Mouse (Mus musculus): ENCODE results near the gene Gm266. TPM values are rescaled to one million over a fixed set of nuclear protein-coding genes. Genes with fewer than 3 reads are reported as not detected.

The Gm266 gene
- polyA plus RNA-seq, 1 experiment = not detected

DNA sequence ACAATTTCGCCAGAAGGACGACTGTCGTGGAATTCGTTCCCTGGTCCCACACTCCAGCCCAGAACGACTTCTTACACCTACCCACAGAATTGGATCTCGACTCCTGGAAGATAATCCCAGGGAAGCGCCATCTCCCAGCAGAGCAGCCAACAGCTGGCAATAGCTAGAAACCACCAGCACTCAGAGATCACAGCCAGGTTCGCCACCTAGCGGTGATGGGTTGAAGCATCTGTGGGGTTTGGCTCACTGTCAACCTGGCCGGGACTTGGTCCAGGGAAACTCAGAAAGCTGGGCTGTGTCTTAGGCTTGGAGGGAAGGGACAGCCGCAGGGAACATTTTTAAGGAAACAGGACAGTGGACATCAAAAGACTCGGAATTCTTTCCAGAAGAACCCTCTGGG lies 19.3 kb upstream of the Gm266 start:
- Histone ChIP-seq H3K4me3 (ENCODE audit: insufficient read depth, low read length) (no peak overlapping the region), H3K27ac (ENCODE audit: insufficient read depth, low read depth, low read length) (no peak overlapping the region), H3K4me1 (ENCODE audit: control insufficient read depth, insufficient read depth, low read length) (peaks cover 6% of the 10 kb centered on the region)
- TF ChIP-seq POLR2A (IDR thresholded peaks at IDR 0.05; ENCODE audit: borderline replicate concordance, low read depth, low read length) = no peak
- peak; percentile 70 for TF ChIP-seq CTCF (IDR thresholded peaks at IDR 0.05; ENCODE audit: low read depth, low read length)

DNA sequence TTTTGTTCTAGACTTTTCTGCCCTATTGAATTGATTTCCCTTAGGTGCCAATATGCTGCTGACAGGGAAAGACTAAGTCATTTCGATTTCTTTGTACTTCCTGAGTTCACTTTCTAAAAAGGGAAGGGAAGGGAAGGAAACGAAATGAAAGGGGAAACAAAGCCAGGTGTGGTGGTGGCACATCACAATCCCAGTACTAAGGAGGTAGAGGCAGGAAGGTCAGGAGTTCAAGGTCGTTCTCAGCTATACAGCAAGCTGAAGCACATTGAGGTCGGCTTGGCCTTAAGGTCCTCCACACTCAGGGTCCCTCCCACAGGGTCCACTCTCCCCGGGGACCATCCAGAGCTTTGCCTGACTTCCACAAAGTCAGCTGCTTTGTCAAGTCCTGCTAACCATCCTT lies 17.9 kb upstream of the Gm266 start:
- no peak for TF ChIP-seq CTCF (IDR thresholded peaks at IDR 0.05; ENCODE audit: low read depth, low read length)
- TF ChIP-seq POLR2A (IDR thresholded peaks at IDR 0.05; ENCODE audit: borderline replicate concordance, low read depth, low read length) = no peak
- peaks cover 6% of the 10 kb centered on the region for H3K4me1 ChIP-seq (ENCODE audit: control insufficient read depth, insufficient read depth, low read length)
- H3K4me3 ChIP-seq (ENCODE audit: insufficient read depth, low read length) = no peak overlapping the region
- no peak overlapping the region for H3K27ac ChIP-seq (ENCODE audit: insufficient read depth, low read depth, low read length)

- no peak for TF ChIP-seq POLR2A (IDR thresholded peaks at IDR 0.05; ENCODE audit: borderline replicate concordance, low read depth, low read length)
- TF ChIP-seq CTCF (IDR thresholded peaks at IDR 0.05; ENCODE audit: low read depth, low read length) = no peak
- Histone ChIP-seq H3K27ac (ENCODE audit: insufficient read depth, low read depth, low read length) (no peak overlapping the region), H3K4me1 (ENCODE audit: control insufficient read depth, insufficient read depth, low read length) (peaks cover 6% of the 10 kb centered on the region), H3K4me3 (ENCODE audit: insufficient read depth, low read length) (no peak overlapping the region)
These were observed 17.5 kb upstream of the Gm266 start for GRCm38 (mm10) chr12:111503063-111503567.

- Histone ChIP-seq H3K4me1 (ENCODE audit: control insufficient read depth, insufficient read depth, low read length) (peaks cover 6% of the 10 kb centered on the region), H3K4me3 (ENCODE audit: insufficient read depth, low read length) (no peak overlapping the region), H3K27ac (ENCODE audit: insufficient read depth, low read depth, low read length) (no peak overlapping the region)
- TF ChIP-seq CTCF (IDR thresholded peaks at IDR 0.05; ENCODE audit: low read depth, low read length) = no peak
- no peak for TF ChIP-seq POLR2A (IDR thresholded peaks at IDR 0.05; ENCODE audit: borderline replicate concordance, low read depth, low read length)
These were observed 15.1 kb upstream of the Gm266 start for GRCm38 (mm10) chr12:111500725-111501124.

GRCm38 (mm10) chr12:111499617-111500016 lies 14.0 kb upstream of the Gm266 start:
- H3K4me3 ChIP-seq (ENCODE audit: insufficient read depth, low read length) = no peak overlapping the region
- peaks cover 6% of the 10 kb centered on the region for H3K4me1 ChIP-seq (ENCODE audit: control insufficient read depth, insufficient read depth, low read length)
- no peak for TF ChIP-seq CTCF (IDR thresholded peaks at IDR 0.05; ENCODE audit: low read depth, low read length)
- TF ChIP-seq POLR2A (IDR thresholded peaks at IDR 0.05; ENCODE audit: borderline replicate concordance, low read depth, low read length) = no peak
- H3K27ac ChIP-seq (ENCODE audit: insufficient read depth, low read depth, low read length) = no peak overlapping the region

- H3K4me3 ChIP-seq (ENCODE audit: insufficient read depth, low read length) = no peak overlapping the region
- no peak overlapping the region for H3K27ac ChIP-seq (ENCODE audit: insufficient read depth, low read depth, low read length)
- H3K4me1 ChIP-seq (ENCODE audit: control insufficient read depth, insufficient read depth, low read length) = no peaks in the 10 kb centered on the region
- no peak for TF ChIP-seq POLR2A (IDR thresholded peaks at IDR 0.05; ENCODE audit: borderline replicate concordance, low read depth, low read length)
- 0 out of 2 replicates have a peak, but pooled peaks have one; percentile 38 for TF ChIP-seq CTCF (IDR thresholded peaks at IDR 0.05; ENCODE audit: low read depth, low read length)
These were observed 11.5 kb upstream of the Gm266 start for GRCm38 (mm10) chr12:111497076-111497475.

DNA sequence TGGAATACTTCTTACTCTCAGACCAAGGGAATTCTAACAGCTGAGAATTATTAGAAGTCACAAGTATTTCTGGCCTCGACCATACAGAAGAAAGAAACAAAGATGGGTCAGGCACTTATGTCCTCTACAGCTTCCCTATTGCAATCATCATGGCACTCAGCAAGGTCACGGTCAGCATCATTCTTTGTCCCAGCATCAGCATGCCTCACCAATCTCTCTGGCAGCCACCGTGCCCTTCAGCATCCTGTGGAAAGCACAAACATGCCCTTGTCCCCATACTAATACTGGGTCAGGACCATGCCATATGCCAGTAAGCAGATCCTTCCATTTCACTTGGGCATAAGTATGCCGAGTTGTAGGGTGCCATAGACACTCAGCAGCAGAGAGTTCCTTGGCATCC lies 9.3 kb upstream of the Gm266 start:
- no peak for TF ChIP-seq POLR2A (IDR thresholded peaks at IDR 0.05; ENCODE audit: borderline replicate concordance, low read depth, low read length)
- TF ChIP-seq CTCF (IDR thresholded peaks at IDR 0.05; ENCODE audit: low read depth, low read length) = no peak
- Histone ChIP-seq H3K27ac (ENCODE audit: insufficient read depth, low read depth, low read length) (no peak overlapping the region), H3K4me1 (ENCODE audit: control insufficient read depth, insufficient read depth, low read length) (no peaks in the 10 kb centered on the region), H3K4me3 (ENCODE audit: insufficient read depth, low read length) (no peak overlapping the region)

DNA sequence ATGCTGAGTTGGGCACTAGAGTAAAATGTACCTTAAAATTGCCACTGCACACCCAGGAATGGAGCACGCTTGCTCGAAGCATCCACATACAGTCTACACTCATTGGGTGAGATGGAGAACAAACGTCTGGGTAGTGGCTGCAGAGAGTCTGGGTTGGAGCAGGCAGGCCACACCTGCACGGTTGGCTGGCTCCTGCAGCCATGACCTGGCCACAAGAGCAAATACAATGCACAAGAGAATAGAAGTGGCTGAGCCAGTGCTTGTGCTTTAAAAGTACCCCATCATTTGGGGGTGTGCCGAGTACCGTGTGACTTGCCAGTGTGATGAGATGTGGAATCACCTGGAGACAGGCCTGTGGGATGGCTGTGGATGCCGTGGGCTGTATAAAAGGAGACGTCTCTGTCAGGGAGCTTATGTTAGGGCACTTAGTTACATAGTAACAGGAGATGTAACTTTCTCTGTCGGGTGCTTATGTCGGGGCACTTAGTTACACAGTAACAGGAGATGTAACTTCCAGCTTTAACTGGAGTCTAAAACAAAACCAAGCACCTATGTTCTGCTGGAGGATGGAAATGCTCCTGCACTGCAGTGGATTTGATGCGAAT lies 3.7 kb upstream of the Gm266 start:
- no peak overlapping the region for H3K4me3 ChIP-seq (ENCODE audit: insufficient read depth, low read length)
- TF ChIP-seq POLR2A (IDR thresholded peaks at IDR 0.05; ENCODE audit: borderline replicate concordance, low read depth, low read length) (no peak), CTCF (IDR thresholded peaks at IDR 0.05; ENCODE audit: low read depth, low read length) (no peak)
- H3K4me1 ChIP-seq (ENCODE audit: control insufficient read depth, insufficient read depth, low read length) = no peaks in the 10 kb centered on the region
- no peak overlapping the region for H3K27ac ChIP-seq (ENCODE audit: insufficient read depth, low read depth, low read length)

DNA sequence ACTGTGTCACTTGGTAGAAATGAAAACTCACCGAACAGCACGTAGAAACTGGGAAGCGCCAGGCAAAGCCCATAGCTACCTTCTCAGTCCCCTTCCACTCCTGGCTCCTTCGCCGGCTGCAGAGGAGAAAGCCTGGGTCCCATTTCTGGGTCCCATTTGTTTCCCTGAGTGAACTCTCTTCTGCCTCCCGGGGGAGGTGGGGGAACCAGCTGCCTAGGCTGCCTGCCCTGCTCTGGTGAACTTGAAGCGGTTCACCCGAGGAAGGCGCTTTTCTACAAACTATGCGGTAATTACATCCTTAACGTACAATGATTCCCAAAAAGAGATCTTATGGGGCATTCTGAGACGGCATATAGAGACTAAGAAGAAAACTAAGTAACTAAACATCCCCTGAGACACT lies 832 bp upstream of the Gm266 start:
- TF ChIP-seq POLR2A (IDR thresholded peaks at IDR 0.05; ENCODE audit: borderline replicate concordance, low read depth, low read length) (no peak), CTCF (IDR thresholded peaks at IDR 0.05; ENCODE audit: low read depth, low read length) (no peak)
- Histone ChIP-seq H3K27ac (ENCODE audit: insufficient read depth, low read depth, low read length) (no peak overlapping the region), H3K4me3 (ENCODE audit: insufficient read depth, low read length) (no peak overlapping the region), H3K4me1 (ENCODE audit: control insufficient read depth, insufficient read depth, low read length) (no peaks in the 10 kb centered on the region)

DNA sequence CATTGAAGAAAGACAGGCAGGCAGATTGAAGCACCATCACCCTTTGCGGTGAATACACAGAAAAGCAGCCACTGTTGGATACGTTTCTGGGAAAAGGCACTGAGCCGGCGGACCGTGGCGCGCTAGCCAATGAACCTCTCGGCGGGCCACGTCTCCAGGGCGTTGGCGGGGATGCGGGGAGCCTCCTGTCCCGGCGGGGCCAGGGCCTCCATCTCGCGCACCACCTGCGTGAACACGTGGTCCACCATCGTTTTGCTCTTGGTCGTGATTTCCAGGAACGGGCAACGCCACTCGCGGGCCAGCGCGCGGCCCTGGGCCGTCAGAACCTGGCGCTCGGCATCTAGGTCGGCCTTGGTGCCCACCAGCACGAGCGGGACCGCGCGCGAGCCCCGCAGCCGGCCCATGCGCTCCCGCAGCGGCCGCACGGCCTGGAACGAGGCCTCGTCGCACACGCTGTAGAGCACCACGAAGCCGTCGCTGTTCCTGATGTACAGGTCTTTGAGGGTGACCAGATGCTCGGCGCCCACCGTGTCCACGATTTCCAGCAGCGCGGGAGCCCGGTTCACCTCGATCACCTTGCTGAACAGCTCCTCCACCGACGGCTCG lies 474 bp downstream of the Gm266 start:
- TF ChIP-seq POLR2A (IDR thresholded peaks at IDR 0.05; ENCODE audit: borderline replicate concordance, low read depth, low read length) (no peak), CTCF (IDR thresholded peaks at IDR 0.05; ENCODE audit: low read depth, low read length) (no peak)
- H3K4me3 ChIP-seq (ENCODE audit: insufficient read depth, low read length) = peak overlapping the region; percentile 23
- H3K4me1 ChIP-seq (ENCODE audit: control insufficient read depth, insufficient read depth, low read length) = no peaks in the 10 kb centered on the region
- no peak overlapping the region for H3K27ac ChIP-seq (ENCODE audit: insufficient read depth, low read depth, low read length)

All from bone marrow macrophage, adult 2 months (primary cell).